Mouse (Mus musculus) gastrocnemius, postnatal 14 days (tissue): Measurements from ENCODE around the gene Chrna9. TPM values are rescaled to one million over a fixed set of nuclear protein-coding genes. Genes with fewer than 3 reads are reported as not detected.

Experiments
- DNase-seq: peaks from one replicate; pipeline ENCODE4 v3.0.0; 2021; ENCODE audit warnings: mixed read lengths
- intact Hi-C: fragments of 180-260 bp; cut with DNase I; formaldehyde crosslinking; loops from one replicate; pipeline ENCODE4 v1.15.1; 2025; ENCODE audit warnings: low total_unique reads
- microRNA-seq, 2 experiments: library from miRNA; unstranded; fragments of <30 nt; microRNA quantifications; one replicate each; pipeline ENCODE4 v1.2.0; 2021
- total RNA-seq, 2 experiments: library from RNA; stranded (reverse); gene quantifications; 2 replicates each; pipeline ENCODE4 v1.2.3; 2021

The Chrna9 gene
- total RNA-seq, 2 experiments from 2014 or later = 3.9 to 6.8 TPM

DNA sequence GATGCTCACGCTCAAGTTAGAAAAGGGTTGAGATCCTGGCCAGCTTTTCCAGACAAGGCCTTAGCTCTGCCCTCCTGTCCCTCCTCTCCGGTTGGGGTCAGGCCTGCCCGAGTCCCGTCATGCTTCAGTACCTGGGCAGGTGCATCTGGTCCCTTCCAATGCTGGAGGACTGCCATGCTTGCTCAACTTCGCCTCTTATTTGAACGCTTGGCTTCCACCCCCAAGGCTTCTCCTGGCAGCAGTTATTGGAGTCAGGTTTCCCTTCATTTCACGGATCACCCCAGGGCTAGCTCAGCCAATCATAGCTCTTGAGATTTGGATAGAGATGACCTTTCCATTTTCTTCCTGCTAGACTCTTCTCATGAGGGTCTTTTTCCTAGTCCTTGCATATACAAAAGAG lies 65.4 kb downstream of the Chrna9 start:
- intact Hi-C loops = no loop called here
- DNase-seq = peak; percentile 39

DNA sequence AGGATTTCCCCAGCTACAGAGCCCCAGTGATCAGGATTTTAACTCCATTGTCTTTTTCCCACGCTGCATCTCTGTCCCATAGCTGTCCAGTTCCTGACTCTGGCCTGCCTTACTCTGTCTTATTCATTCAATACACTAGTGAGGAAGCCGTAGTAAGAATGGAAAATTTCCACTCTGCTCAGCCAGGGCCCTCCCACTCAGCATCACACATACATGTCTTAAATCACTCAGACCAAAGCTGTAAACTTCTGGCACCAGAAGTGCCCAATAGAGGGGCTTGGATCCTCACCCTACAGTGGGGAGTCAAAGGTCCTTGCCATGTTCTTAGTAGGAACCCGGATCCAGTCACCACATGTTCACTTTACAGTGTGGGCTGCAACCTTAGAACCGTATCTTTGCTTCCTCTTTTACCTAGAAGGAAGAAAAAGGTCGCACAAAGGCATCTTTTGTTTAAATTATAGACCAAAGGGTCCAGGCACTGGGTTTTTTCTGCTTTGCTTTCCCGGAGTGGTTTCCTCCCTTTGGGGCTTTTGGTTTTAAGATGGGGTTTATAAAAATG lies 65.9 kb downstream of the Chrna9 start:
- intact Hi-C loops = no loop called here
- DNase-seq = no peak

DNA sequence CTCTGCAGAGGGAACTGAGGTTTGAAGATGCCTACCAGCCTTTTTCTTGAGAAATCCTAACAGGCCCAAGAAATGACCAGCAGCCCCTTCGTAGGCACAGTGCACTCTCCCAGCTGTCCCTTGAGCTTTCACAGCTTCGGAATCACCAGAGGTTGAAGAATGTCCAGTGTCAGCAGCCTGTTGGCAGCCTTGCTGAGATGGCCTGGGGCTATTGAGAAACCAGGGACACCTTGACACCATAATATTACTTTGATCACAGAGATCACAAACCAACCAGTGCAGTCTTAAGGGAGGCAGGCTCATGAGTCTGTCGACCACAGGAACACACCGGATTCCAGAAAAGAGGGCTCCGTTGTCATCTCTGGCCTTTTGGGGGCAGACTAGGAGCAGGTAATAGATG lies 66.5 kb downstream of the Chrna9 start:
- intact Hi-C loops = no loop called here
- no peak for DNase-seq

DNA sequence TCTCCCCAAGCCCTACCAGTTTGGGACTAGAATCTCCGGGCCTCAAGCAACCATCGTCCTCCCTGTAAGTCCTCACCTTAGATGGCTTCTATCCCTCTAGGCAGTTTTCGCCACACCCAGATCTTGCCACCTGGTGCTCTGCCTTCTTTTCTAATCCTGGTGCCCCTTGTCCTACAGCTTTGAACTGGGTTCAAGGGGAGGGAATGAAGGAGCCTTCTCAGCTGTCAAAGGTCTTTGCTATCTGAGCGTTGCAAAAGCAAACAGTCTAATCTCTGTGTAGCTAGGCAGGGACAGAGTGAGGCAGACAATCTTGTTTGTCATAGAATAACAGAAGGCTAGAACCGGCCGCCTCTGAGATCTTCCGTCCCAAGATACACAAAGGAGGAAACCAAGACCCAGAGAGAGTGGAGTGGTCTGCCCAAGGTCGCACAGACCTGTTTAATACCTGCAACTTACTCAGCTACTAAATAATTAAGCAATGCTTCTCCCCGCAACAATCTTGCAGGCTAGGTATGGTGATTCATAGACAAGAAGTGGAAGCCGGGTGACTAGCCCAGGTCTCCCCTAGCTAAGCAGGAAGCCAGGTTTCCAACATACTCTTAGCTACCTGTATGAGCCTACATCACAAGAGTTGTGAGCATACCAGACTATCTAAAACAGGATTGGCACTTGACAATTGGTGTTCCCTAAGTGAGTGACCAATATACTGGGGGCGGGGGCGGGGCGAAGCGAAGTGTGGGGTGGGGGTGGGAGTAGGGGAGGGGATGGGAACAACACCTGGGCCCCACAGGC lies 69.6 kb downstream of the Chrna9 start, which contains the start of gene 9130230L23Rik:
Gene 9130230L23Rik (minus strand): TSS at position 152 of the 792 bp plus-strand sequence.
- intact Hi-C loops = no loop called here
- no peak for DNase-seq

DNA sequence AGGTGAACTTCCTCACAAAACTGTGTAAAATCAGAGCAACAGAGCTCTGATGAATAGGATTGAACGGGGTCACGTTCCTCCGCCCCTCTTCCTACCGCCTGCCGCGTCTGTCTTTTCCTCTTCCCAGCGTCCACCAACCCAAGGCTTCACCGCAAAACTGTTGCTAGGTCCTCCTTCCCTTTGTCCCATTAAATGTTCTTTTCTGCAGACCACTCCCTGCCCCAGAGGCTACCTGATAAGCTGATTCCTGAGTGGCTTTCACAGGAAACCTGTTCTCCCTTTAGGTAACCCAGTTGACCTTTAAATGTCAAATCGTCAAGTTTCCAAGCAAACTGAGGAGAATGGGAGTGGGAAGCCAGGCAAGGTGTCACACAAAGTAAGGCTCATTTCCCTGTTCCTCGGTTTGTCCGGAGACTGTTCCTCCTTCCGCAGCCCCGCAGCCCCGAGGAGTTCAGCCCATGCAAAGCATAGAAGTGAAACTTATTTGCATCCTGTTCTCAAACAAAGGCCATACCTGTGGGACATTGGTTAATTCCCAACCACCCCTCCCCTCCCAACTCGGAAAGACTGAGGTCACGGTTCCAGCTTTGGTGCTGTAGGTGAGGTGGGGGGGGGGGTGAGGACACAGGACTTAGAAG lies 70.4 kb downstream of the Chrna9 start:
- no peak for DNase-seq
- intact Hi-C loops = no loop called here

DNA sequence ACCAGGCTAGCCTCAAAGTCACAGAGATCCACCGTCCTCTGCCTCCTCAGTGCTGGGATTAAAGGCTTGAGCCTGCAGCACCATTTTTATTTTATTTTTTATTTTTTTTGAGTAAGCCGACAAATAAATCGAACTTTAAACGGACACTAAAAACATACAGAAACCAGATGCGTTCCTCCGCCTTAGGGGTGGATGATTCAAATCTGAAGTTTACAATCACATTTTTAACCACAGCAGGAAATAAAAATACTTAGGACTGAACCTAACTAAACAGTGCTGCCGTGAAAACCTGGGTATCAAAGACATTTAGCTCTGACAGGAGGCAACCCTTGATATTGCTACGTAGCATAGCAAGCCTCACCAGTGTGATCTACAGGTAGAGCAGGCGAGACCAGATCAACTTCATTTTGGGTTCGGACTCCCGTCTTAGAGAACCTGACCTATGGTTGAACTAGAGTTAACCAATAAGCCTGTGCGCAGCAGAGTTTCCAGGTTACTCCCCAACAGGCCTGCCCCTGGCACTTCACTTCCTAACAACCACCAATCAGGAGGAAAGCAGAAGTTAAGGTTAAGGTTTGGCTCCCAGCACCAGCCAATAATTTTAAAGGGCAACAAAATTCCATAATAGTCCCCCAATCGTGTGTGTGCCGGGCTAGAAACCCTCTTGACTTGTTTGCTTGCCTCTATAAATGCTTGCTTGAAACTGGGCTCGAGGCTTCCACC lies 73.7 kb downstream of the Chrna9 start:
- intact Hi-C loops = no loop called here
- DNase-seq = no peak

DNA sequence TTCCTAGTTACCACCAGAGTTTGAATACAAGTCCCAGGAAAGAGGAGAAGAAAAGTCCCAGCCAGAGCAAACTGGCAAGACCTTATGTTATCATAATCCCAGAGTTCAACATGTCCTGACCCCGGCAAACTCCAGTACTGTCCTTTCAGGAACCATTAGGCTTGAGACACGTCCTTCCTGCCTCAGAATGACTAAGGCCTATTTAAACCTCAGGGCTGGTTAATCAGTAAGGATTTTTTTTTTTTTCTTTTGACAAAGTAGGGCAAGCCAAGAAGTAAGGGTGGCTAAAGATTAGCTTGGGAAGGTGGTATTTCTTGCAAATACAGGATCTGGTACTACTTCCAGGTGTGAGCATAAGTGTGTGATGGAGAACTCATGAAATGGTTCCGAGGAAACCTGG lies 79.3 kb downstream of the Chrna9 start:
- intact Hi-C loops = no loop called here

DNA sequence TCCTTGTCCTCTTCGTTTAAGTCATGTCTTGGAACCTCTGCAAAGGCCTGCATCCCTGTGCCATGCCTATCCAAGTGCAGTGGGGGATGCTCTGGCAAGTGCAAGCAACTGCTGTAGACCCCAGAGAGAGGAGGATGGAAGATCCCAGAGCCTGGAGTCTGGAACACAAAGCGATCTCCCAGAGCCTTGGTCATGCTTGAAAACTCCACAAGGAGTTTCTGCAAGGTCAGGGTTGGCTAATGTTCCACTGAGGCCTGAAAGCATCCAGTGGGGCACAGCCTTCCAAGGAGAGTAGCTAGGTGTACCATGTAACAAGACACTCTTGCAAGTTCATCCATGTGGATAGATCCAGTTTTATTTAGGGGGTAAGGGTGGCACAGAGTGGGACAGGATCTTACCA lies 79.7 kb downstream of the Chrna9 start:
- DNase-seq = no peak
- intact Hi-C loops = no loop called here

More for the DNA sequence above, 79.3 kb downstream of the Chrna9 start:
- DNase-seq = no peak

DNA sequence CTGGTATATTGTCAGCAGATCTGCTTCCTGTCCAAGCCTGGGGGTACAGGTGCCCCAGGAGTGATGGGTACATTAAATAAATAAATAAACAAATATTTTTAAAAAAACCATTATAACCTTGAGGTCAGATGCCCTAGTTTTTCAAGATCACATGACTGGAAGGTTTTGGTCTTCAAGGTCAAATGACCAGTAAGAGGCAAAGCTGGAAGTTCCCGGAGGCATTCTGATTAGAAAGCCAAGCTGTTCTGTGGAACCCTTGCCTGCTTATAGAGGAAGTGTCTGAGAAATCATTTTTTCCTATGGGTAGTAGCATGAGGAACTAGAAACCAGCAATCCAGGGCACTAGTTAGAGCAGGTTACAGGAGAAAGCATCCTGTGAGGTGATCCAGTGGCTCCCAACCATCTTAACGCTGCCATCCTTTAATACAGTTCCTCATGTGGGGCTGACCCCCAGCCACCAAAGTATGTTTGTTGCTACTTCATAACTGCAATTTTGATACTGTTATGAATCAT lies 80.8 kb downstream of the Chrna9 start:
- DNase-seq = no peak
- intact Hi-C loops = no loop called here

DNA sequence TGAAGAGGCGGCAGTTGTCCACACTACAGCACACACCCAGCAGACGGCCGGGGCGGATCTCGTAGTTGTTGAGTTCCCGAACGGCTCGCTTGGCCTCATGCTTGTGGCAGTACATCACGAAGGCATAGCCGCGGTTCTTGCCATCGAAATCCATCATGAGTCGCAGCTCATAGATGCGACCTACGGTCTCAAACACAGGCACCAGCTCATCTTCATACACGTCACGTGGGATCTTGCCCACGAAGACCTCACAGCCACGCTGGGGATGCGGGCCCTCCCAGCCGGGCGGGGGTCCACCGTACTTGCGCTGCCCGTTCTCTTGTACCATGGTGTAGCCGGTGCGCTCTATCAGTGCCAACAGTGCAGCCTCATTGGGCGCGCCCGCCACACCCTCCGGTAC lies 92.1 kb downstream of the Chrna9 start:
- intact Hi-C loops = no loop called here
- DNase-seq = no peak

Small RNA genes lying within 50 kb of the gene (microRNA-seq; reads per million reads assigned to microRNA genes)
- 0 reads per million in 2 experiments for gene Gm25952

Other genes starting within 250 kb of the Chrna9 start
- gene Pds5a, start 236.6 kb upstream of the Chrna9 start, total RNA-seq = 10 to 100 TPM; 40.6 to 42.9 TPM
- gene N4bp2, start 171.4 kb upstream of the Chrna9 start, total RNA-seq = 10 to 100 TPM; 14.4 to 16.3 TPM
- gene Rhoh, start 73.7 kb upstream of the Chrna9 start, total RNA-seq = 1 to 10 TPM in 1 of 2 experiments, under 1 TPM in 1; 0.29 to 1.0 TPM
- gene 9130230L23Rik, start 69.4 kb downstream of the Chrna9 start, total RNA-seq = under 1 TPM; 0.21 to 0.22 TPM
- under 1 TPM; 0.80 to 0.84 TPM for gene Rbm47, start 238.2 kb downstream of the Chrna9 start, total RNA-seq